Mouse (Mus musculus) lung, embryonic 14.5 days (tissue): ENCODE data around the gene Mb. TPM values are rescaled to one million over a fixed set of nuclear protein-coding genes. Genes with fewer than 3 reads are reported as not detected.

Source experiments
- ATAC-seq: fragments of 200-750 bp; cut with Nextera tagmentation; 2 replicates; pipeline ENCODE4 v1.8.0; 2017; ENCODE audit warnings: mild to moderate bottlenecking, moderate TSS enrichment, moderate library complexity; ENCODE audit not compliant: insufficient read depth
- DNase-seq: peaks from one replicate; pipeline ENCODE4 v3.0.0-alpha.2; 2015
- H3K27ac ChIP-seq: fragments of 300-500 bp; sonication (generic); 2 replicates; pipeline ENCODE4 v1.5.1; 2014; ENCODE audit warnings: low read depth, mild to moderate bottlenecking, moderate library complexity
- H3K27me3 ChIP-seq: fragments of 300-500 bp; sonication (generic); 2 replicates; pipeline ENCODE4 v1.6.1; 2014; ENCODE audit warnings: low read length, control low read depth; ENCODE audit not compliant: insufficient read depth
- H3K36me3 ChIP-seq: fragments of 300-500 bp; sonication (generic); 2 replicates; pipeline ENCODE4 v1.6.1; 2014; ENCODE audit warnings: control low read depth; ENCODE audit not compliant: insufficient read depth
- H3K4me1 ChIP-seq: fragments of 300-500 bp; sonication (generic); 2 replicates; pipeline ENCODE4 v1.6.1; 2014; ENCODE audit warnings: antibody characterized with exemption, control low read depth; ENCODE audit not compliant: insufficient read depth
- H3K4me2 ChIP-seq: fragments of 300-500 bp; sonication (generic); 2 replicates; pipeline ENCODE4 v1.6.1; 2014; ENCODE audit warnings: mild to moderate bottlenecking
- H3K4me3 ChIP-seq: fragments of 300-500 bp; sonication (generic); 2 replicates; pipeline ENCODE4 v1.5.1; 2014; ENCODE audit warnings: low read depth, low read length
- H3K9ac ChIP-seq: fragments of 300-500 bp; sonication (generic); 2 replicates; pipeline ENCODE4 v1.6.1; 2014
- H3K9me3 ChIP-seq: fragments of 300-500 bp; sonication (generic); 2 replicates; pipeline ENCODE4 v1.6.1; 2016; ENCODE audit warnings: low read depth, low read length, control low read depth
- CTCF ChIP-seq: IDR thresholded peaks from 2 replicates; pipeline ENCODE4 v1.5.1; 2016; ENCODE audit warnings: antibody characterized with exemption, low read depth
- WGBS: fragments of 180-500 bp; shearing (Covaris S2); extraction: QIAGEN DNeasy Blood & Tissue Kit; methylation state at CpG from one replicate; pipeline ENCODE4 v1.1.7; 2014; 5-methylcytosine and 5-hydroxymethylcytosine counted together
- polyA plus RNA-seq: library from polyadenylated mRNA; unstranded; fragments of >200 nt; fragmentation: Nextera tagmentation; extraction: Ambion mirVana; gene quantifications from 2 replicates; pipeline ENCODE4 v1.2.1, GENCODE M21; 2014

The Mb gene
- polyA plus RNA-seq, 1 experiment from 2014 or later = 1.3 TPM

DNA sequence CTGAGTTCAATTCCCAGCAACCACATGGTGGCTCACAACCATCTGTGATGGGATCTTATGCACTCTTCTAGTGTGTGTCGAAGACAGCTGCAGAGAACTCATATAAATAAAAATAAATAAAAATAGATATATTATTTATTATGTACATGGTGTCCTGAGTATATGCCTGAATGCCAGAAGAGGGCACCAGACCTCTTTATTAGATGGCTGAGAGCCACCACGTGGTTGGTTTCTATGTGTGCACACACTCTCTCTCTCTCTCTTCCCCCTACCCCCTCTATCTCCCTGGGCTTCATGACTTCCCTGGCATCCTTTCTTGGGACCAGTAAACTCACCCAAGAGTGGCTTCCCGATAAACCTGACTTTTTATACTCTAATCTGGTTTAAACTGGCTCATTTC, 67.7 kb downstream of the Mb start:
- H3K27me3 ChIP-seq = no peaks in the 10 kb centered on the region
- DNase-seq (peak; percentile 70), ATAC-seq (no peak)
- no peaks in the 10 kb centered on the region for H3K36me3 ChIP-seq
- no peak overlapping the region for H3K4me2 ChIP-seq
- H3K27ac ChIP-seq = no peak overlapping the region
- TF ChIP-seq CTCF = peak; percentile 62
- 37% methylated on average over 3 of the region's 3 CpGs for WGBS
- no peak overlapping the region for H3K4me3 ChIP-seq
- no peaks in the 10 kb centered on the region for H3K4me1 ChIP-seq
- no peak overlapping the region for H3K9ac ChIP-seq
- H3K9me3 ChIP-seq = no peaks in the 10 kb centered on the region

DNA sequence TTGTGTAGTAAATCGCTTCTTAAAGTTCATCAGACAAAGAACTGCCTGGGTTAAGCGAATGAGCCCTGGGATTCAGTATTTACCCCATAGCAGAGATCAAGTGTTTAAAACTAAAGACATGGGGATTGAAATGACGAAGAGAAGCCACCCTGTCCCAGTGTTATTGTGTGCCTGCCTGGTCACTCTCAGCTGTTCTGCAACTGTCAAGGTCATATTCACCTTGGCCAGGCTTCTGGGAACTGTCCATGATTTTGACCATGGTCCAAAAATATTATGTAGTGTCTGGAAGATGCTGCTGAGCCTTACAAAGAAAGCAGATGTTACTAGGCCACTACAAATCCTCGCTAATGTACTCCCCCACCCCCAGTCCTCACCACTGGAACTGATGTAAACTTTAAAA, 70.7 kb downstream of the Mb start:
- no peak for ATAC-seq
- no peak for TF ChIP-seq CTCF
- Histone ChIP-seq H3K4me2 (no peak overlapping the region), H3K9ac (no peak overlapping the region), H3K9me3 (no peaks in the 10 kb centered on the region), H3K4me3 (no peak overlapping the region), H3K27ac (no peak overlapping the region), H3K27me3 (no peaks in the 10 kb centered on the region), H3K36me3 (no peaks in the 10 kb centered on the region), H3K4me1 (no peaks in the 10 kb centered on the region)
- DNase-seq = no peak
- WGBS = 71% methylated on average over 4 of the region's 4 CpGs

- DNase-seq = peak; percentile 88
- no peaks in the 10 kb centered on the region for H3K27me3 ChIP-seq
- peak; percentile 64 for ATAC-seq
- 37% methylated on average over 5 of the region's 5 CpGs for WGBS
- H3K4me3 ChIP-seq = no peak overlapping the region
- no peaks in the 10 kb centered on the region for H3K4me1 ChIP-seq
- H3K36me3 ChIP-seq = no peaks in the 10 kb centered on the region
- no peak for TF ChIP-seq CTCF
- no peaks in the 10 kb centered on the region for H3K9me3 ChIP-seq
- peak overlapping the region; percentile 27; the same call in 1 of the 2 replicates for H3K27ac ChIP-seq
- no peak overlapping the region for H3K4me2 ChIP-seq
- no peak overlapping the region for H3K9ac ChIP-seq
Measured at GRCm38 (mm10) chr15:76976619-76977018, 73.9 kb downstream of the Mb start.

- TF ChIP-seq CTCF = peak; percentile 77
- no peaks in the 10 kb centered on the region for H3K27me3 ChIP-seq
- H3K36me3 ChIP-seq = no peaks in the 10 kb centered on the region
- no peaks in the 10 kb centered on the region for H3K9me3 ChIP-seq
- H3K4me3 ChIP-seq = peak overlapping the region; percentile 48
- DNase-seq (peak; percentile 96), ATAC-seq (peak; percentile 83)
- WGBS = 6% methylated on average over 29 of the region's 31 CpGs
- peak overlapping the region; percentile 71 for H3K9ac ChIP-seq
- H3K4me1 ChIP-seq = no peaks in the 10 kb centered on the region
- H3K4me2 ChIP-seq = peak overlapping the region; percentile 72
- H3K27ac ChIP-seq = peak overlapping the region; percentile 73
Measured at GRCm38 (mm10) chr15:76973855-76974651, 76.4 kb downstream of the Mb start.

DNA sequence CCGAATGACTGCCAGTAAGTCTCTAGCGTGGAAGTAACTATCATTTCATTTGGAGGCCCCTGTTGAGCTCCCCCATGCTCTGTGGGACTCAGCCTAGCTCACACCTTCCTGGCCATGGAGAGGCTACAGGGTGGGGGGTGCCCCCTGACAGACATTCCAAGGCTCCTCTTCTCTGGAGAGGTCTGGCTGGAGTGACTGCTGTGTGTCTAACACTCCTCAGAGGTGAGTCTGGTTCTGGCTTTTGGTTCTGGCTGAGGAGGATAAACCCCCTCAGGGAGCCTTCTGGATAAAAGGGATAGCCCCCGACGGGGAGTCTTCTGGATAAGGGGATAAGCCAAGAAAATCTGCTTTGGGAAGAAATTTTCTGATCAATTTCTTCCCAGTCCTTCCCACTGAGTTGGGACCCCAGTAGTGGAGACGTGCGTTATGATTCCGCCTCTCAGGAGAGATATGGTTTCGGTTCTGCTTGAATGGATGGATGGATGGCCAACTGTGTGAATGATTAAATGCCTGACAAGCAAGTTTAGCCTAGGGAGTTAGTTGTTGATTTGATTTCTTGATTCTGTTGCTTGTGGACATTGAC, 77.1 kb downstream of the Mb start:
- Histone ChIP-seq H3K4me3 (peak overlapping the region; percentile 48), H3K36me3 (no peaks in the 10 kb centered on the region), H3K9me3 (no peaks in the 10 kb centered on the region), H3K4me1 (no peaks in the 10 kb centered on the region), H3K27ac (no peak overlapping the region), H3K4me2 (peak overlapping the region; percentile 72; the same call in 1 of the 2 replicates), H3K27me3 (no peaks in the 10 kb centered on the region), H3K9ac (peak overlapping the region; percentile 71; the same call in 1 of the 2 replicates)
- no peak for TF ChIP-seq CTCF
- DNase-seq (no peak), ATAC-seq (peak; percentile 32)
- 31% methylated on average over 8 of the region's 8 CpGs for WGBS

GRCm38 (mm10) chr15:76972661-76973060, 77.8 kb downstream of the Mb start:
- no peak overlapping the region for H3K9ac ChIP-seq
- H3K4me1 ChIP-seq = no peaks in the 10 kb centered on the region
- no peak overlapping the region for H3K4me2 ChIP-seq
- H3K4me3 ChIP-seq = no peak overlapping the region
- no peaks in the 10 kb centered on the region for H3K9me3 ChIP-seq
- H3K36me3 ChIP-seq = no peaks in the 10 kb centered on the region
- no peaks in the 10 kb centered on the region for H3K27me3 ChIP-seq
- DNase-seq = no peak
- ATAC-seq = no peak
- no peak overlapping the region for H3K27ac ChIP-seq
- 82% methylated on average over 4 of the region's 4 CpGs for WGBS
- no peak for TF ChIP-seq CTCF

Other genes with a start within 250 kb of the Mb start
- gene Zfp251, start 179.2 kb downstream of the Mb start, polyA plus RNA-seq = 24.9 TPM in 2 replicates
- gene Zfp7, start 171.4 kb downstream of the Mb start, polyA plus RNA-seq = 10.8 and 12.4 TPM in 2 replicates
- not detected in 2 replicates for gene Gm49527, start 171.3 kb downstream of the Mb start, polyA plus RNA-seq
- gene Zfp647, start 125.2 kb downstream of the Mb start, polyA plus RNA-seq = 17.8 and 17.9 TPM in 2 replicates
- gene 1110038F14Rik, start 102.2 kb downstream of the Mb start, polyA plus RNA-seq = 81.0 and 85.2 TPM in 2 replicates
- gene Apol6, start 5.9 kb downstream of the Mb start, polyA plus RNA-seq = 0.09 and 0.12 TPM in 2 replicates